Mouse (Mus musculus) liver, embryonic 12.5 days (tissue): ENCODE results near the gene Camta1. TPM values are rescaled to one million over a fixed set of nuclear protein-coding genes. Genes with fewer than 3 reads are reported as not detected.

Experiments
- ATAC-seq: fragments of 200-750 bp; cut with Nextera tagmentation; 2 replicates; pipeline ENCODE4 v1.8.0; 2017; ENCODE audit warnings: moderate number of reproducible peaks, mild to moderate bottlenecking, moderate library complexity
- H3K27ac ChIP-seq: fragments of 300-500 bp; sonication (generic); 2 replicates; pipeline ENCODE4 v1.5.1; 2016; ENCODE audit warnings: mild to moderate bottlenecking
- H3K27me3 ChIP-seq: fragments of 300-500 bp; sonication (generic); replicated peaks from 2 replicates; pipeline ENCODE4 v1.6.1; 2016; ENCODE audit warnings: mild to moderate bottlenecking, moderate library complexity
- H3K36me3 ChIP-seq: fragments of 300-500 bp; sonication (generic); 2 replicates; pipeline ENCODE4 v1.6.1; 2016; ENCODE audit warnings: mild to moderate bottlenecking, moderate library complexity
- H3K4me1 ChIP-seq: fragments of 300-500 bp; sonication (generic); 2 replicates; pipeline ENCODE4 v1.6.1; 2016
- H3K4me2 ChIP-seq: fragments of 300-500 bp; sonication (generic); 2 replicates; pipeline ENCODE4 v1.6.1; 2016; ENCODE audit warnings: mild to moderate bottlenecking, moderate library complexity
- H3K4me3 ChIP-seq: fragments of 300-500 bp; sonication (generic); 2 replicates; pipeline ENCODE4 v1.5.1; 2016; ENCODE audit warnings: mild to moderate bottlenecking, moderate library complexity
- H3K9ac ChIP-seq: fragments of 300-500 bp; sonication (generic); 2 replicates; pipeline ENCODE4 v1.6.1; 2016; ENCODE audit warnings: mild to moderate bottlenecking, moderate library complexity
- H3K9me3 ChIP-seq: fragments of 300-500 bp; sonication (generic); replicated peaks from 2 replicates; pipeline ENCODE4 v1.6.1; 2016; ENCODE audit warnings: mild to moderate bottlenecking, moderate library complexity
- WGBS: fragments of 180-500 bp; shearing (Covaris S2); methylation state at CpG from one replicate; pipeline ENCODE4 v1.1.7; 2016; ENCODE audit not compliant: insufficient replicate concordance; 5-methylcytosine and 5-hydroxymethylcytosine counted together
- polyA plus RNA-seq: library from polyadenylated mRNA; unstranded; fragments of >200 nt; fragmentation: Nextera tagmentation; extraction: Ambion mirVana; gene quantifications from 2 replicates; pipeline ENCODE4 v1.2.1, GENCODE M21; 2016

Gene Camta1
- polyA plus RNA-seq, 1 experiment from 2014 or later = 49.6 TPM

DNA sequence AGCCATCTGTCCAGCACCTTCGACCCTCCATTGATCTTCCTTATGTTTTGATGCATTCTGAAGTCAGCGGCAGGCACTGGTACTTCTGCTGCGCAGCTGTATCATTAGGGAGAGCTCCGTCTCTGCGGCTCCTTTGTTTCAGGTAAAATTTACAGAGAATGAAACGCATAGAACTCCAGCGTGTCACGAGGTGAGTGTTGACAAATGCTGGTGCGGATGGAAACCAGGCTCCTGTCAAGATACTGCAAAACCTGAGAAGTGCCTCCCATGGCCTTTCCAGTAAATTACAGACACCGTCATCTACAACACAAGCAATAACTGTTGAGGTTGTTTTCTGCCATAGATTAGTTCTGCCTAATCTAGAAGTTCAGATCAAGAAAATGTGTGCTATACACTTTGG, 328.2 kb downstream of the Camta1 start:
- no peak overlapping the region for H3K27ac ChIP-seq
- no peak for ATAC-seq
- H3K4me2 ChIP-seq = no peak overlapping the region
- H3K4me3 ChIP-seq = no peak overlapping the region
- peaks cover 3% of the 10 kb centered on the region; the same call in 1 of the 2 replicates for H3K4me1 ChIP-seq
- no peaks in the 10 kb centered on the region for H3K27me3 ChIP-seq
- 64% methylated on average over 10 of the region's 10 CpGs for WGBS
- H3K9me3 ChIP-seq = peaks cover 10% of the 10 kb centered on the region; the same call in 1 of the 2 replicates
- H3K9ac ChIP-seq = no peak overlapping the region
- no peaks in the 10 kb centered on the region for H3K36me3 ChIP-seq

DNA sequence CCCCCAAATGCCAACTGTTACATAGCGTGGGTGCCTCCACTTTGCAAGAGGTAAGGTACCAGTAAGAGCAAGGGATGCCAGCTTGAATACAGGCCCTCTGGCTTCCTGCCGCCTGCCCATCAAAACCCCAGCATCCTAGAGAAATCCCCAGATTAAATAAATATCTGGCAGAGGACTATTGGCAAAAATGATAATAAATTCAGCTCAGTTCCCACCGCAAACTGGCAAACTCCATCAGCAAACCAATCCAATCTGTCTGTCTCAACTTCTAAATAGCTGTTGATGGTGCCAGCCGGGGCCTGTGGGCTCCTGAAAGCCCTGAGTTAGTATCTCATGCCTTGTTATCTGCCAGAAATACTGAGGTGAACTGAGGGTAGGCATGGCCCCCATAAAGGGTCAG, 333.2 kb downstream of the Camta1 start:
- WGBS = 73% methylated on average over 4 of the region's 4 CpGs
- Histone ChIP-seq H3K9ac (no peak overlapping the region), H3K36me3 (no peaks in the 10 kb centered on the region), H3K27ac (no peak overlapping the region), H3K4me2 (no peak overlapping the region), H3K9me3 (peaks cover 12% of the 10 kb centered on the region; the same call in 1 of the 2 replicates), H3K27me3 (no peaks in the 10 kb centered on the region), H3K4me1 (no peaks in the 10 kb centered on the region), H3K4me3 (no peak overlapping the region)
- no peak for ATAC-seq

- H3K4me1 ChIP-seq = no peaks in the 10 kb centered on the region
- no peak overlapping the region for H3K27ac ChIP-seq
- H3K9ac ChIP-seq = no peak overlapping the region
- H3K27me3 ChIP-seq = no peaks in the 10 kb centered on the region
- H3K36me3 ChIP-seq = no peaks in the 10 kb centered on the region
- 72% methylated on average over 3 of the region's 3 CpGs for WGBS
- H3K9me3 ChIP-seq = peaks cover 17% of the 10 kb centered on the region; the same call in 1 of the 2 replicates
- H3K4me2 ChIP-seq = no peak overlapping the region
- H3K4me3 ChIP-seq = no peak overlapping the region
- ATAC-seq = no peak
Observed at GRCm38 (mm10) chr4:151527763-151528162, 333.9 kb downstream of the Camta1 start.

- Histone ChIP-seq H3K36me3 (no peaks in the 10 kb centered on the region), H3K4me2 (no peak overlapping the region), H3K9ac (no peak overlapping the region), H3K4me3 (no peak overlapping the region), H3K4me1 (no peaks in the 10 kb centered on the region), H3K9me3 (0 out of 2 replicates have a peak, but pooled peaks cover 5% of the 10 kb centered on the region), H3K27ac (no peak overlapping the region), H3K27me3 (no peaks in the 10 kb centered on the region)
- 18% methylated on average over 8 of the region's 8 CpGs for WGBS
- 0 out of 2 replicates have a peak, but pooled peaks have one; percentile 21 for ATAC-seq
Observed at GRCm38 (mm10) chr4:151520103-151520502, 341.6 kb downstream of the Camta1 start.

DNA sequence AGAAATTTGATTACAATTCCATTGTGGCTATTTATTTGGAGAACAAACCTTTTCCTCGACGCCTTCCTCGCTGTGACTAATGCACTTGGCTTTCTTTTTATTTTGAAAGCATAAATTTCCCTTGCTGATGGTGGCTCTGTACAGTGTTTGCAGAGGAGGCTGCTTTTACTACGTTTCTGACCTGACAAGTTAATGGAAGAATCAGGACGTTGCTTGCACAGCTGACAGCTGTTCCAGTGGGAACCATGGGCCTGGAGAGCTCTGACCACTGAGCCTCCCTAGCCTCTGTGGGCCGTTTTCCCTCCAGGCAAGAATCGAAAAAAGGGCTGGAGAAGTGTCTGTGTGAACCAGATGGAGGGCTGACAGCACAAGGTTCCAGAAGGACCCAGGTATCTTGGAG, 342.7 kb downstream of the Camta1 start:
- 0 out of 2 replicates have a peak, but pooled peaks cover 5% of the 10 kb centered on the region for H3K9me3 ChIP-seq
- 60% methylated on average over 7 of the region's 7 CpGs for WGBS

DNA sequence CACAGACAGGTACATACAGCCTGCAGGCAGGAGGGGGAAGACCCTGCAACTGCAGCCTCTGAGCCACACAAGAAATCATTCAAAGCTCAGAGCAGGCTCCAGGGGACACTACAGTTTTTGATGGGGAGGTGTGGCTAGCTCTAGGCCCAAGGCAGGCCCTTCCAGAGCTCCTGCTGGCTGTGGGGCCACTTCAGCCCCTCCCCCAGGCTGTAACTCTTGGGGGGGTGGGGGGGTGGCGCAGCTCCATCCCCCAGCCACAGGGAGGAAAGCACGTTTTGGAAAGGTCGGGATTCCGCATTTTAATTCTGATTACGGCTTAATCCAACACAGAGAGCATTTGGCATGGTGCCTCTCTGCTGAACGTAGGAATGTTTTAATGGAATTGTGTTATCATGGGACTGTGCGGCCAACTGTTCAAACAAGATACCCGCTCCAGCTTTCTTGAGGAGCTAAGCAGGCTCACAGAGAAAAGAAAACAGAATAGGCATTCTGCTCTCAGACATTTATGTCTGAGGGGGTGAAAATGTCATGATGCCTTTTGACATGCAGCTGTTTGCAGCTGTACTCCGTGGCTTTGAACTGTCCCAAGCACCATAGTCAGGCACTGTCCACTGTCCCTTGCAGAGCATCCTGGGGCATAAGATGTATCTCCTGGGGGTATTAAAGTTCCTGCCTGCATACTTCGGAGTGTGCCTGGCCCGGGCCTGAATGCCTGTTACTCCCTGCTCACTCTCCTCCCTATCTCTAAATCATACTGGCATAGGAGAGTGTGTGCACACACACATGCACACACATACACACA, 344.5 kb downstream of the Camta1 start:
- H3K9me3 ChIP-seq = no peaks in the 10 kb centered on the region
- no peak overlapping the region for H3K4me3 ChIP-seq
- no peak for ATAC-seq
- no peak overlapping the region for H3K27ac ChIP-seq
- H3K27me3 ChIP-seq = no peaks in the 10 kb centered on the region
- H3K9ac ChIP-seq = no peak overlapping the region
- 58% methylated on average over 11 of the region's 11 CpGs for WGBS
- H3K4me2 ChIP-seq = no peak overlapping the region
- H3K36me3 ChIP-seq = no peaks in the 10 kb centered on the region
- no peaks in the 10 kb centered on the region for H3K4me1 ChIP-seq

More for the DNA sequence above, 342.7 kb downstream of the Camta1 start:
- Histone ChIP-seq H3K4me2 (no peak overlapping the region), H3K4me3 (no peak overlapping the region), H3K4me1 (no peaks in the 10 kb centered on the region), H3K36me3 (no peaks in the 10 kb centered on the region), H3K9ac (no peak overlapping the region), H3K27ac (no peak overlapping the region), H3K27me3 (no peaks in the 10 kb centered on the region)
- no peak for ATAC-seq

DNA sequence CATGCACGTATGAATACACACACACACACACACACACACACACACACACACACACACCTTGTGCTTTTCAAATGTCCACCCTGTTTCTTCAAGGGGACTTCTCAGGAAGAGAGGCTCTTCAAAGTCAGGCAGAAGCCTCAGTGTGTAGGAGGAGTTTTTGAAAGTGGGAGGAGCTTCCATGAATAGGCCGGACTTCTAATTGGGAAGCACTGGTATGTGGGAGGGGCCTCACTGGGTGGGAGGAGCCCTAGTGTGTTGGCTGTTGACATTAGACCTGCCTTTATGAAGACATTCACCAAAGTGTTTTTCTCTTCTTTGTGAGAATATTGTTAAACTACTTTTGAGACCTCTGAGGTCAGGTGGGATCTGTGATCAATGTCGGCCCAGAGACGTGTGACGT, 346.4 kb downstream of the Camta1 start:
- no peaks in the 10 kb centered on the region for H3K27me3 ChIP-seq
- H3K9me3 ChIP-seq = peaks cover 4% of the 10 kb centered on the region; the same call in 1 of the 2 replicates
- no peak overlapping the region for H3K9ac ChIP-seq
- no peaks in the 10 kb centered on the region for H3K36me3 ChIP-seq
- WGBS = 81% methylated on average over 5 of the region's 5 CpGs
- no peak overlapping the region for H3K27ac ChIP-seq
- H3K4me3 ChIP-seq = no peak overlapping the region
- ATAC-seq = no peak
- H3K4me1 ChIP-seq = no peaks in the 10 kb centered on the region
- no peak overlapping the region for H3K4me2 ChIP-seq

DNA sequence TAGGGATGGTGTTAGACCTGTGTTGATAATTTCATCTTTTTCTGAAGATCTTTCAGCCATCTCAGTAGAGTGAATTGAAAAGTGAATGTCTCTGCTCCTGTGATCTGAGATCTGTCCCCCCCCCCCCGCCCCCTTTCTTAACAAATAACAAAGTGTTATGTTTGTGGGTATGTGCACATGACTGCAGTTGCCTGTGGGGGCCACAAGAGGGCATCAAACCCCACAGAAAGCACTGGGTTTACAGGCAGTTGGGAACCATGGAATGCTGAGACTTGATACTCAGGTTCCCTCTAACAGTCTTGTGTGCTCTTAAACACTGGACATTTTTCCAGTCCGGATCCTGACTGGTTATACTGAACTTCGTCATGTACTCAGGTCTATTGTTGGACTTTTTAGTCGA, 350.6 kb downstream of the Camta1 start:
- ATAC-seq = no peak
- WGBS = 70% methylated on average over 4 of the region's 4 CpGs
- Histone ChIP-seq H3K4me3 (no peak overlapping the region), H3K9me3 (peaks cover 4% of the 10 kb centered on the region; the same call in 1 of the 2 replicates), H3K4me1 (no peaks in the 10 kb centered on the region), H3K36me3 (no peaks in the 10 kb centered on the region), H3K4me2 (no peak overlapping the region), H3K27ac (no peak overlapping the region), H3K27me3 (no peaks in the 10 kb centered on the region), H3K9ac (no peak overlapping the region)

GRCm38 (mm10) chr4:151510417-151510816, 351.3 kb downstream of the Camta1 start:
- 52% methylated on average over 4 of the region's 4 CpGs for WGBS
- Histone ChIP-seq H3K9ac (no peak overlapping the region), H3K4me3 (no peak overlapping the region), H3K4me1 (no peaks in the 10 kb centered on the region), H3K9me3 (peaks cover 4% of the 10 kb centered on the region; the same call in 1 of the 2 replicates), H3K4me2 (no peak overlapping the region), H3K27me3 (no peaks in the 10 kb centered on the region), H3K36me3 (no peaks in the 10 kb centered on the region), H3K27ac (no peak overlapping the region)
- ATAC-seq = no peak

DNA sequence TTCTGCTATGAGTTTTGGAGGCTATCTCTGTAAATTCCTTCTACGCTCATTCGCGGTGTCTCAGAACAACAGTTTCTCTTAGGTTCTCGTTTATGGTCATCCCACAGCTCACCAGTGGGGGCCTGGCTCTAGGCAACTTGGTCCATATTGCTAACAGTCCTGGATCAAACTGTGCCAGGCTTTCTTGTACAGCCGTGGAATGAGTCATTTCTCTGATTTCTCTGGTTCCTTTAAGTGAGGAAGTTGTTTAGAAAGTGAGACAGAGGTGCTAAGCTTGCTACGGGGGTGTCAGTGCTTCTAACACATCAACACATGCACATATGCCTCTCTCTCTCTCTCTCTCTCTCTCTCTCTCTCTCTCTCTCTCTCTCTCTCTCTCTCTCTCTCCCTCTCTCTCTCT, 355.0 kb downstream of the Camta1 start:
- Histone ChIP-seq H3K36me3 (no peaks in the 10 kb centered on the region), H3K4me1 (no peaks in the 10 kb centered on the region), H3K27ac (no peak overlapping the region), H3K9me3 (peaks cover 11% of the 10 kb centered on the region), H3K27me3 (no peaks in the 10 kb centered on the region), H3K9ac (no peak overlapping the region), H3K4me3 (no peak overlapping the region), H3K4me2 (no peak overlapping the region)
- no peak for ATAC-seq
- 69% methylated on average over 6 of the region's 6 CpGs for WGBS

DNA sequence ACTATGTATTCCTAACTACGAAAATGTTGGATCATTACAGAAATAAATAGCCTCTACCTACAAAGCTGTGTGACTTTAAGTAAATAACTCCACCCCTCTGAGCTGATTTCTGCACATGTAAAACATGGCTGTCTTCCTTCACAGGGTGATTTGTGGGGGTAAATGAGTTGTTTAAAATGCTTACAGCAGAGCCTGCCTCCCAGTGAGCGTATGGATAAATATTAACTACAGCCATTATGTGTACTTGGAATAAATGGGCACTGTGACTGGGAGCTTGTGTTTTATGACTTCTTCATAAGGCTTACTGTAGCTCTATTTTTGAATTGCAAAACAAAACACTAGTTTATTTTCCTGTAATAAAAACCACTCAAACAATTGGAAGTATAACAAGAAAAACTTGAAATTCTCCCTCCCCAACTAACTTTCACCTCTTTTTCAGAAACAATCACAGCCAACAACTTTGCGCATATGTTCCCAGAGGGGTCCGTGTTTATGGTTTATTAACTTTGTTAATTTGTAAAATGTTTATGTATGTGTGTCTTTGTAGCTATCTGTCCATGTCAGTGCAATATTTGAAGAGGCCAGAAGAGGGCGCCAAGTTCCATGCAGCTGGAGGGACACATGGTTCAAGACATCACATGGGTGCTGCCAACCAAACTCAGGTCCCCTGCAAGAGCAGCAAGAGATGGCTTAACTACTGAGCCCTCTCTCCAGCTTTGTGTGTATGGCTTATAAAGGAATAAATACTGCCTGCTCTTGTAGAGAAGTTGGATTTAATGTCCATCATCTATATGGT, 363.0 kb downstream of the Camta1 start:
- Histone ChIP-seq H3K27me3 (no peaks in the 10 kb centered on the region), H3K9me3 (peaks cover 12% of the 10 kb centered on the region; the same call in 1 of the 2 replicates), H3K9ac (no peak overlapping the region), H3K4me1 (no peaks in the 10 kb centered on the region), H3K4me3 (no peak overlapping the region), H3K27ac (no peak overlapping the region), H3K4me2 (no peak overlapping the region), H3K36me3 (no peaks in the 10 kb centered on the region)
- no peak for ATAC-seq
- 70% methylated on average over 5 of the region's 5 CpGs for WGBS

GRCm38 (mm10) chr4:151496581-151496980, 365.1 kb downstream of the Camta1 start:
- Histone ChIP-seq H3K4me3 (no peak overlapping the region), H3K9ac (no peak overlapping the region), H3K9me3 (0 out of 2 replicates have a peak, but pooled peaks cover 5% of the 10 kb centered on the region), H3K27ac (no peak overlapping the region), H3K36me3 (no peaks in the 10 kb centered on the region), H3K27me3 (no peaks in the 10 kb centered on the region), H3K4me1 (no peaks in the 10 kb centered on the region), H3K4me2 (no peak overlapping the region)
- WGBS = 73% methylated on average over 5 of the region's 5 CpGs
- no peak for ATAC-seq
